Mouse (Mus musculus): ENCODE results near the gene Shcbp1l. TPM values are rescaled to one million over a fixed set of nuclear protein-coding genes. Genes with fewer than 3 reads are reported as not detected.

Shcbp1l gene
- polyA plus RNA-seq, 2 experiments = 0.32 to 1.5 TPM

DNA sequence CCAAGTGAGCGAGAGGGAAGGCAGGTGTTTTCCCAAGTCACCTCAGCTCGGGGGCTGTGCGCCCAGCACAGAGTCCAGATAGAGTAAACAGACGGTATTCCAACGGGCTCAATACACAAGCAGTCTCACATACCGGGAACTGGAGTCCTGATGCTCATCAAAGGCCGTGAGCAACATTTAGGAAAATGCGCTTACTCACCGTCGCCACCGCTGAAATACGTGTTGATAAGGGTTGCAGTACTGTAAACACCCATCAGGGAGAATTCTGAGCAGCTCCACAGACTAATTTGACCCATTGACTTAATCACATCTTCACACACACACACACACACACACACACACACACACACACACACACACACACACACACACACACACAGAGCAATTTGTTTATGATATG is 691 bp upstream of the Shcbp1l start:
- Histone ChIP-seq H3K27me3 (ENCODE audit: control insufficient read depth, insufficient read depth, low read length) (peaks cover 16% of the 10 kb centered on the region; the same call in 1 of the 2 replicates), H3K27ac (replicated peaks; ENCODE audit: low read depth, low read length) (no peak overlapping the region), H3K4me1 (ENCODE audit: control insufficient read depth, insufficient read depth, low read length) (peaks cover 7% of the 10 kb centered on the region; the same call in 1 of the 2 replicates), H3K4me2 (replicated peaks; ENCODE audit: low read depth, low read length, severe bottlenecking) (peak overlapping the region; percentile 96), H3K36me3 (ENCODE audit: control insufficient read depth, insufficient read depth, low read length) (no peaks in the 10 kb centered on the region), H3K9me3 (ENCODE audit: control insufficient read depth, low read length) (no peaks in the 10 kb centered on the region), H3K4me3 (replicated peaks; ENCODE audit: low read length) (peak overlapping the region; percentile 42), H3K9ac (ENCODE audit: low read depth, low read length, severe bottlenecking) (no peak overlapping the region)
- no peak for TF ChIP-seq POLR2A (IDR thresholded peaks at IDR 0.05; ENCODE audit: borderline replicate concordance, extremely low read depth, insufficient read depth, insufficient read length)
- ATAC-seq (ENCODE audit: low FRiP score, low read depth) (no peak), DNase-seq (ENCODE audit: low spot score) (no peak)
- 29% methylated on average over 12 of the region's 12 CpGs for WGBS

DNA sequence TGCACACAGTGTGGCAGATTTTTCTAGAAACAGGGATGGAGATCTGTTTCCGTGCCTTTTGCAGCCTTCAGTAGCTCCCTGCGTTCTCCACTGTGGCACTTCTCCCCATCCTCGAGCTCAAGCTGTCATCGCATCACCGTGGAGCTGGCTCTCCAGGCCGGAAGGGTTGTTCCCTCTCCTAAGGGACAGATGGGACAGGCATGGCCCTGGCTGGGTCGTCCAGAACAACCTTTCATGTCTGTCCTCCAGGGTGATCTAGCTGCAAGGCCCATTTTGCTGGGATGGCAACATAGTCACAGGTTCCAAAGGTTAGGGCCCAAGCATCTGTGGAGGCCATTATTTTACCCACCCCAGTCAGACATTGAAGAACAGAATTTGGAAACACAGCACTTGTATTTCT is 6.2 kb downstream of the Shcbp1l start:
- no peak overlapping the region for H3K4me3 ChIP-seq (replicated peaks; ENCODE audit: low read length)
- 71% methylated on average over 7 of the region's 7 CpGs for WGBS
- no peak overlapping the region for H3K9ac ChIP-seq (ENCODE audit: low read depth, low read length, severe bottlenecking)
- TF ChIP-seq POLR2A (IDR thresholded peaks at IDR 0.05; ENCODE audit: borderline replicate concordance, extremely low read depth, insufficient read depth, insufficient read length) = no peak
- no peaks in the 10 kb centered on the region for H3K4me1 ChIP-seq (ENCODE audit: control insufficient read depth, insufficient read depth, low read length)
- no peaks in the 10 kb centered on the region for H3K36me3 ChIP-seq (ENCODE audit: control insufficient read depth, insufficient read depth, low read length)
- H3K27ac ChIP-seq (replicated peaks; ENCODE audit: low read depth, low read length) = no peak overlapping the region
- ATAC-seq (ENCODE audit: low FRiP score, low read depth) (no peak), DNase-seq (ENCODE audit: low spot score) (no peak)
- 0 out of 2 replicates have a peak, but pooled peaks cover under 1% of the 10 kb centered on the region for H3K27me3 ChIP-seq (ENCODE audit: control insufficient read depth, insufficient read depth, low read length)
- H3K4me2 ChIP-seq (replicated peaks; ENCODE audit: low read depth, low read length, severe bottlenecking) = no peak overlapping the region
- no peaks in the 10 kb centered on the region for H3K9me3 ChIP-seq (ENCODE audit: control insufficient read depth, low read length)

DNA sequence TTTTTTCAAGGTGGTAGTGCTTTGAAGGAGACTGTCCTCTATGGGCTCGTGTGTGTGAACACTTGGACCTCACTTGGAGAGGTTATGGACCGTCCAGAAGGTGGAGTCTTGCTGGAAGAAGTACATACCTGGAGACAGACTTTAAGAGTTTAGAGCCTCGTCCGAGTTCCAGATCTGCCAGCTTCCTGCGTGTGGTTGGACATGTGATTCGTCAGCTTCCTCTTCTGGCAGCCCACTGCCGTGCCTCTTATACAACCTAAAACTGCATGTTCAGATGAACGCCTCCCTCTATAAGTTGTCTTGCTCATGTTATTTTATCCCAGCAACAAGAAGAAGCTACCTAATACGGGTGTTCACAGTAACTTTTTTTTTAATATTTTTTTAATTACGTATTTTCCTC is 6.7 kb downstream of the Shcbp1l start:
- H3K4me2 ChIP-seq (replicated peaks; ENCODE audit: low read depth, low read length, severe bottlenecking) = no peak overlapping the region
- H3K9me3 ChIP-seq (ENCODE audit: control insufficient read depth, low read length) = no peaks in the 10 kb centered on the region
- no peak overlapping the region for H3K9ac ChIP-seq (ENCODE audit: low read depth, low read length, severe bottlenecking)
- no peaks in the 10 kb centered on the region for H3K4me1 ChIP-seq (ENCODE audit: control insufficient read depth, insufficient read depth, low read length)
- ATAC-seq (ENCODE audit: low FRiP score, low read depth) (no peak), DNase-seq (ENCODE audit: low spot score) (no peak)
- TF ChIP-seq POLR2A (IDR thresholded peaks at IDR 0.05; ENCODE audit: borderline replicate concordance, extremely low read depth, insufficient read depth, insufficient read length) = no peak
- no peaks in the 10 kb centered on the region for H3K36me3 ChIP-seq (ENCODE audit: control insufficient read depth, insufficient read depth, low read length)
- WGBS = 84% methylated on average over 10 of the region's 10 CpGs
- H3K4me3 ChIP-seq (replicated peaks; ENCODE audit: low read length) = no peak overlapping the region
- no peak overlapping the region for H3K27ac ChIP-seq (replicated peaks; ENCODE audit: low read depth, low read length)
- no peaks in the 10 kb centered on the region for H3K27me3 ChIP-seq (ENCODE audit: control insufficient read depth, insufficient read depth, low read length)

DNA sequence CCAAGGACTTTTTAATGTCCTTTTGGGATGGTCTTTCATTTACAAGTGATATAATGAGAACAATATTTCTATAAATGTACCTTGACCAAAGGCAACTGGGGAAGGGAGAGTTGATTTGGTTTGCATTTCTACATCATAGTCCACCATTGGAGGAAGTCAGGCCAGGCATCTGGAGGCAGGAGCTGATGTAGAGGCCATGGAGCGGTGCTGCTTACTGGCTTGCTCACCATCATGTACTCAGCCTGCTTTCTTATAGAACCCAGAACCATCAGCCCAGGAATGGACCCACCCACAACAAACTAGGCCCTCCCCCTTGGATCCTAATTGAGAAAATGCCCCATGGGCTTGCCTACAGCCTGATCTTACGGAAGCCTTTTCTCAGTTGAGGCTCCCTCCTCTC is 7.4 kb downstream of the Shcbp1l start:
- no peaks in the 10 kb centered on the region for H3K27me3 ChIP-seq (ENCODE audit: control insufficient read depth, insufficient read depth, low read length)
- H3K4me2 ChIP-seq (replicated peaks; ENCODE audit: low read depth, low read length, severe bottlenecking) = no peak overlapping the region
- DNase-seq (ENCODE audit: low spot score) (no peak), ATAC-seq (ENCODE audit: low FRiP score, low read depth) (no peak)
- H3K4me3 ChIP-seq (replicated peaks; ENCODE audit: low read length) = no peak overlapping the region
- H3K27ac ChIP-seq (replicated peaks; ENCODE audit: low read depth, low read length) = no peak overlapping the region
- no peaks in the 10 kb centered on the region for H3K36me3 ChIP-seq (ENCODE audit: control insufficient read depth, insufficient read depth, low read length)
- no peaks in the 10 kb centered on the region for H3K4me1 ChIP-seq (ENCODE audit: control insufficient read depth, insufficient read depth, low read length)
- no peaks in the 10 kb centered on the region for H3K9me3 ChIP-seq (ENCODE audit: control insufficient read depth, low read length)
- WGBS = 85% methylated on average over 2 of the region's 2 CpGs
- no peak overlapping the region for H3K9ac ChIP-seq (ENCODE audit: low read depth, low read length, severe bottlenecking)
- no peak for TF ChIP-seq POLR2A (IDR thresholded peaks at IDR 0.05; ENCODE audit: borderline replicate concordance, extremely low read depth, insufficient read depth, insufficient read length)

DNA sequence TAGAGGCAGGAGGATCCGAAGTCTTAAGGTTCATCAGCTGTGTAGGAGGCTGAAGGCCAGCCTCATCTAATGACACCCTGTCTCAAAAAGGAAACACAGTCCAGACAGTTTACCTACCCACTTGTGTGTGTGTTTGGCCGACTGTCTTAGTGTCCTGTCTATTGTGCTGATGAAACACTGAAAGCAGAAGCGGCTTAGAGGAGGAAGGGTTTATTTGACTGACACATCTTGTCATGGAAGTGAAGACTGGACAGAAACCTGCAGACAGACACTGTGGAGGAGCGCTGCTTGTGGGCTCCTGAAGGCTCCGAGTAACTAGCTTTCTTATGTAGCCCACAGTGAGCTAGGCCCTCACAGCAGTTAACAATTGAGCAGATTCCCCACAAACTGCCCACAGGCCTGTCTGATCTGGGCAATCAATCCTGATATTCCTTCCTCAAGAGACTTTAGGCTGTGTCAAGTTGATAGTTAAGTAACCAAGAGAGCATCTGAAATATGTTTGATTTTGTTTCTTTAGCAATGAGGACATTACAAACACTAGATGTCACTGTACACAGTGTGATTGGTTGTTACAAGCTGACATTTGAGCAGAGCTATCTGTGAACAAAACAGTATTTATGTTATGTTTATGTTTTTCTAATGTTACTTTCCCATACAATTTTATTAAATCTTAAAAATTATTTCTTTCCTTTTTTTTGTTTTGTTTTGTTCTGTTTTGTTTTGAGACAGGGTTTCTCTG is 9.1 kb downstream of the Shcbp1l start:
- TF ChIP-seq POLR2A (IDR thresholded peaks at IDR 0.05; ENCODE audit: borderline replicate concordance, extremely low read depth, insufficient read depth, insufficient read length) = no peak
- no peak overlapping the region for H3K27ac ChIP-seq (replicated peaks; ENCODE audit: low read depth, low read length)
- 79% methylated on average over 5 of the region's 5 CpGs for WGBS
- H3K4me2 ChIP-seq (replicated peaks; ENCODE audit: low read depth, low read length, severe bottlenecking) = no peak overlapping the region
- H3K9ac ChIP-seq (ENCODE audit: low read depth, low read length, severe bottlenecking) = no peak overlapping the region
- no peak for DNase-seq (ENCODE audit: low spot score)
- ATAC-seq (ENCODE audit: low FRiP score, low read depth) = no peak
- no peaks in the 10 kb centered on the region for H3K27me3 ChIP-seq (ENCODE audit: control insufficient read depth, insufficient read depth, low read length)
- no peak overlapping the region for H3K4me3 ChIP-seq (replicated peaks; ENCODE audit: low read length)
- H3K4me1 ChIP-seq (ENCODE audit: control insufficient read depth, insufficient read depth, low read length) = no peaks in the 10 kb centered on the region
- no peaks in the 10 kb centered on the region for H3K36me3 ChIP-seq (ENCODE audit: control insufficient read depth, insufficient read depth, low read length)
- no peaks in the 10 kb centered on the region for H3K9me3 ChIP-seq (ENCODE audit: control insufficient read depth, low read length)
